Mouse (Mus musculus): ENCODE results near the gene Prkcsh. TPM values are rescaled to one million over a fixed set of nuclear protein-coding genes. Genes with fewer than 3 reads are reported as not detected.
A peak's percentile ranks its signal among the peaks of the same experiment; 100 is the strongest.

The Prkcsh gene
- 100 to 1,000 TPM in 1 of 2 experiments, 10 to 100 TPM in 1; 85.9 to 104 TPM for total RNA-seq (2021)
- long read RNA-seq, experiment 1, transcript Prkcsh-202 (18 exons, 1,983 nt), result major isoform, 14 of 51 reads
- long read RNA-seq, experiment 1, transcript Prkcsh-201 (18 exons, 2,012 nt), result major isoform, 14 of 51 reads
- long read RNA-seq, experiment 1, partial matches to known transcripts, result 9 of 51 reads
- long read RNA-seq, experiment 1, other reads (novel, unspliced or antisense), result 10 of 51 reads
- long read RNA-seq, experiment 2, transcript Prkcsh-201 (18 exons, 2,012 nt), result major isoform, 21 of 63 reads
- long read RNA-seq, experiment 2, transcript Prkcsh-202 (18 exons, 1,983 nt), result minor isoform, 18 of 63 reads
- long read RNA-seq, experiment 2, partial matches to known transcripts, result 9 of 63 reads
- long read RNA-seq, experiment 2, other reads (novel, unspliced or antisense), result 12 of 63 reads

GRCm38 (mm10) chr9:22002194-22003162 is at the start of gene Prkcsh, which contains the start of gene Ccdc151:
Gene Prkcsh, plus strand, starts transcription at chr9:22002806.
Gene Ccdc151, minus strand, starts transcription at chr9:22002634.
- peak within 1 kb of the TSS; percentile 89 for H3K27ac ChIP-seq
- DNase-seq (ENCODE audit: extremely low spot score in 1 of 2, low spot score in 2 of 2), result peak; percentile 98 to 99
- intact Hi-C loops (cut with DNase I), result loop anchor here (2.0 kb wide), 1 partner anchor 40 kb away; the partner anchor contains the start of gene Epor

GRCm38 (mm10) chr9:21953600-21953999 is 49.0 kb upstream of the Prkcsh start:
- peak; percentile 57 to 67 for DNase-seq (ENCODE audit: extremely low spot score in 1 of 2, low spot score in 2 of 2)
- no peak for TF ChIP-seq CTCF (IDR thresholded peaks at IDR 0.05)

More at GRCm38 (mm10) chr9:22002194-22003162, at the start of gene Prkcsh, which contains the start of gene Ccdc151:
- peak within 1 kb of the TSS; percentile 82 for H3K4me3 ChIP-seq
- TF ChIP-seq CTCF (IDR thresholded peaks at IDR 0.05), result no peak

GRCm38 (mm10) chr9:21954635-21955034 is 48.0 kb upstream of the Prkcsh start:
- DNase-seq (ENCODE audit: extremely low spot score in 1 of 2, low spot score in 2 of 2), result no peak
- Histone ChIP-seq H3K27ac (peak overlapping the region; percentile 92), H3K4me3 (no peak overlapping the region)
- intact Hi-C loops (cut with DNase I), result no loop called here
- TF ChIP-seq CTCF (IDR thresholded peaks at IDR 0.05), result no peak

More at GRCm38 (mm10) chr9:21953600-21953999, 49.0 kb upstream of the Prkcsh start:
- Histone ChIP-seq H3K27ac (peak overlapping the region; percentile 71; the same call in 1 of the 2 replicates), H3K4me3 (no peak overlapping the region)
- intact Hi-C loops (cut with DNase I), result no loop called here

GRCm38 (mm10) chr9:21955225-21955569 is 47.4 kb upstream of the Prkcsh start:
- intact Hi-C loops (cut with DNase I), result no loop called here
- peak overlapping the region; percentile 63 for H3K4me3 ChIP-seq
- H3K27ac ChIP-seq, result peak overlapping the region; percentile 92
- TF ChIP-seq CTCF (IDR thresholded peaks at IDR 0.05), result peak; percentile 29
- no peak for DNase-seq (ENCODE audit: extremely low spot score in 1 of 2, low spot score in 2 of 2)

GRCm38 (mm10) chr9:21955570-21956281 is 46.9 kb upstream of the Prkcsh start, which contains the start of gene Swsap1:
Gene Swsap1, plus strand, starts transcription at chr9:21955755.
- Histone ChIP-seq H3K27ac (peak within 1 kb of the TSS; percentile 92), H3K4me3 (peak within 1 kb of the TSS; percentile 63)
- intact Hi-C loops (cut with DNase I), result no loop called here
- TF ChIP-seq CTCF (IDR thresholded peaks at IDR 0.05), result no peak
- peak; percentile 99 for DNase-seq (ENCODE audit: extremely low spot score in 1 of 2, low spot score in 2 of 2)

- Histone ChIP-seq H3K4me3 (no peak overlapping the region), H3K27ac (no peak overlapping the region)
- no peak for TF ChIP-seq CTCF (IDR thresholded peaks at IDR 0.05)
- intact Hi-C loops (cut with DNase I), result no loop called here
- DNase-seq (ENCODE audit: extremely low spot score in 1 of 2, low spot score in 2 of 2), result no peak
Measured at GRCm38 (mm10) chr9:21958372-21958771, 44.2 kb upstream of the Prkcsh start.

GRCm38 (mm10) chr9:21959244-21959643 is 43.4 kb upstream of the Prkcsh start:
- no peak for TF ChIP-seq CTCF (IDR thresholded peaks at IDR 0.05)
- Histone ChIP-seq H3K27ac (no peak overlapping the region), H3K4me3 (no peak overlapping the region)
- DNase-seq (ENCODE audit: extremely low spot score in 1 of 2, low spot score in 2 of 2), result no peak
- intact Hi-C loops (cut with DNase I), result no loop called here

GRCm38 (mm10) chr9:21960135-21960534 is 42.5 kb upstream of the Prkcsh start:
- no peak for DNase-seq (ENCODE audit: extremely low spot score in 1 of 2, low spot score in 2 of 2)
- Histone ChIP-seq H3K27ac (0 out of 2 replicates have a peak overlapping the region, but pooled peaks have one; percentile 2), H3K4me3 (no peak overlapping the region)
- TF ChIP-seq CTCF (IDR thresholded peaks at IDR 0.05), result no peak
- intact Hi-C loops (cut with DNase I), result no loop called here

GRCm38 (mm10) chr9:21960558-21961208 is 41.9 kb upstream of the Prkcsh start:
- H3K27ac ChIP-seq, result peak overlapping the region; percentile 2; the same call in 1 of the 2 replicates
- no peak for DNase-seq (ENCODE audit: extremely low spot score in 1 of 2, low spot score in 2 of 2)
- intact Hi-C loops (cut with DNase I), result no loop called here
- no peak; the same call in 1 of the 2 replicates for TF ChIP-seq CTCF (IDR thresholded peaks at IDR 0.05)
- H3K4me3 ChIP-seq, result no peak overlapping the region

GRCm38 (mm10) chr9:21961366-21961980 is 41.1 kb upstream of the Prkcsh start:
- intact Hi-C loops (cut with DNase I), result no loop called here
- Histone ChIP-seq H3K4me3 (peak overlapping the region; percentile 47), H3K27ac (peak overlapping the region; percentile 70; the same call in 1 of the 2 replicates)
- DNase-seq (ENCODE audit: extremely low spot score in 1 of 2, low spot score in 2 of 2), result peak in 1 of 2 experiments; percentile 33
- TF ChIP-seq CTCF (IDR thresholded peaks at IDR 0.05), result no peak
